Mouse (Mus musculus): ENCODE measurements around the gene Pak1ip1. TPM values are rescaled to one million over a fixed set of nuclear protein-coding genes. Genes with fewer than 3 reads are reported as not detected.

Pak1ip1 gene
- polyA plus RNA-seq (2017; shearing (Covaris generic)), result 108 TPM

GRCm38 (mm10) chr13:41000926-41001639 lies at the start of gene Pak1ip1:
TSS of gene Pak1ip1 (plus strand) at chr13:41001023.

GRCm38 (mm10) chr13:41015829-41016634 lies 15.2 kb downstream of the Pak1ip1 start, which contains the start of gene Tmem14c:
TSS of gene Tmem14c (plus strand) at chr13:41016292.

Other genes with a start within 250 kb of the Pak1ip1 start
- 0.20 TPM for gene Gcnt2, start 141.3 kb upstream of the Pak1ip1 start, polyA plus RNA-seq (2017; shearing (Covaris generic))
- 103 TPM for gene Tmem14c, start 15.3 kb downstream of the Pak1ip1 start, polyA plus RNA-seq (2017; shearing (Covaris generic))
- 0.12 TPM for gene Mak, start 78.7 kb downstream of the Pak1ip1 start, polyA plus RNA-seq (2017; shearing (Covaris generic))
- not detected for gene Gcm2, start 110.0 kb downstream of the Pak1ip1 start, polyA plus RNA-seq (2017; shearing (Covaris generic))
- not detected for gene Sycp2l, start 113.3 kb downstream of the Pak1ip1 start, polyA plus RNA-seq (2017; shearing (Covaris generic))
- gene Elovl2, start 219.4 kb downstream of the Pak1ip1 start, polyA plus RNA-seq (2017; shearing (Covaris generic)), result 0.15 TPM
- 18.1 TPM for gene Smim13, start 248.8 kb downstream of the Pak1ip1 start, polyA plus RNA-seq (2017; shearing (Covaris generic))